Mouse (Mus musculus) lung, postnatal 0 days (tissue): ENCODE results near the gene Olfr1477. TPM values are rescaled to one million over a fixed set of nuclear protein-coding genes. Genes with fewer than 3 reads are reported as not detected.
"Not testable (repeated sequence)": the region's sequence is repeated elsewhere in the genome, so short reads cannot be mapped to it uniquely, and the experiment has no call there.

Source experiments
- ATAC-seq: fragments of 200-750 bp; cut with Nextera tagmentation; 2 replicates; pipeline ENCODE4 v1.8.0; 2017; ENCODE audit warnings: moderate library complexity
- DNase-seq: peaks from one replicate; pipeline ENCODE4 v3.0.0-alpha.2; 2016; ENCODE audit warnings: low spot score
- H3K27ac ChIP-seq: fragments of 300-500 bp; sonication (generic); 2 replicates; pipeline ENCODE4 v1.5.1; 2014; ENCODE audit warnings: antibody characterized with exemption, mild to moderate bottlenecking, low read length, mixed read lengths
- H3K27me3 ChIP-seq: fragments of 300-500 bp; sonication (generic); replicated peaks from 2 replicates; pipeline ENCODE4 v1.6.1; 2014; ENCODE audit warnings: low read length, mixed read lengths; ENCODE audit not compliant: insufficient read depth
- H3K36me3 ChIP-seq: fragments of 300-500 bp; sonication (generic); 2 replicates; pipeline ENCODE4 v1.6.1; 2014; ENCODE audit warnings: low read length, mixed read lengths; ENCODE audit not compliant: insufficient read depth
- H3K4me1 ChIP-seq: fragments of 300-500 bp; sonication (generic); 2 replicates; pipeline ENCODE4 v1.6.1; 2014; ENCODE audit warnings: antibody characterized with exemption, low read depth, low read length, mixed read lengths; ENCODE audit not compliant: insufficient read depth
- H3K4me2 ChIP-seq: fragments of 300-500 bp; sonication (generic); replicated peaks from 2 replicates; pipeline ENCODE4 v1.6.1; 2014; ENCODE audit warnings: low read depth, mild to moderate bottlenecking, low read length, moderate library complexity, mixed read lengths
- H3K4me3 ChIP-seq: fragments of 300-500 bp; sonication (generic); 2 replicates; pipeline ENCODE4 v1.5.1; 2014; ENCODE audit warnings: low read depth, low read length
- H3K9ac ChIP-seq: fragments of 300-500 bp; sonication (generic); replicated peaks from 2 replicates; pipeline ENCODE4 v1.6.1; 2014; ENCODE audit warnings: low read depth, mild to moderate bottlenecking
- H3K9me3 ChIP-seq: fragments of 300-500 bp; sonication (generic); 2 replicates; pipeline ENCODE4 v1.6.1; 2016; ENCODE audit warnings: low read length, mixed read lengths
- CTCF ChIP-seq: IDR thresholded peaks from 2 replicates; pipeline ENCODE4 v1.5.1; 2016; ENCODE audit warnings: antibody characterized with exemption, mild to moderate bottlenecking
- EP300 ChIP-seq: IDR thresholded peaks from 2 replicates; pipeline ENCODE4 v1.6.1; 2016; ENCODE audit warnings: antibody characterized with exemption, mild to moderate bottlenecking, control low read depth
- WGBS: fragments of 180-500 bp; shearing (Covaris S2); extraction: QIAGEN DNeasy Blood & Tissue Kit; methylation state at CpG from one replicate; pipeline ENCODE4 v1.1.7; 2014; 5-methylcytosine and 5-hydroxymethylcytosine counted together
- polyA plus RNA-seq: library from polyadenylated mRNA; unstranded; fragments of >200 nt; fragmentation: Nextera tagmentation; extraction: Ambion mirVana; gene quantifications from 2 replicates; pipeline ENCODE4 v1.2.1, GENCODE M21; 2015

Gene Olfr1477
- polyA plus RNA-seq: not detected in 2 replicates

DNA sequence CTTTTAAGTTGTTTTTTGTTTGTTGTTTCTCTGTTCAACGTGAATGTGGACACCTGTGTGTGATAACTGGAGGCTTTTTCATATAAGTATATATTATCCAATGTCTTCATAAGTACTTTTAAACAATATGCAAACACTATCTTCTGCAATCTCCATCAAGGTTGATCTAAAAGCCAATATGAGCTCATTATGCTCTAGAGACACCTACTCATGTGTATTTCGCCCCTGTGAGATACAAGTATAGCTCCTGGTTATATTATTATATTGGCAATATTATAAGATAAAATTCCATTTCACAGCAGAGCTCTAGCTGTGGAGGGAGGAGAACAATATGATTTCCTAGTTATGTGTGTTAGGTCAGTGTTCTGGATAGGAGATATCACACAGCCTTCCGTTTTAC is at the start of gene Olfr1477:
Gene Olfr1477, plus strand, starts transcription at position 301 of the 400 bp plus-strand sequence.
- ATAC-seq (no peak), DNase-seq (no peak)
- Histone ChIP-seq H3K36me3 (no peaks in the 10 kb centered on the region), H3K4me1 (no peaks in the 10 kb centered on the region), H3K9me3 (no peaks in the 10 kb centered on the region), H3K4me3 (no peak within 1 kb of the TSS), H3K27me3 (no peaks in the 10 kb centered on the region), H3K9ac (no peak within 1 kb of the TSS), H3K27ac (no peak within 1 kb of the TSS), H3K4me2 (no peak within 1 kb of the TSS)
- TF ChIP-seq EP300: no peak
- TF ChIP-seq CTCF: no peak
- 53% methylated on average over 3 of the region's 3 CpGs for WGBS

DNA sequence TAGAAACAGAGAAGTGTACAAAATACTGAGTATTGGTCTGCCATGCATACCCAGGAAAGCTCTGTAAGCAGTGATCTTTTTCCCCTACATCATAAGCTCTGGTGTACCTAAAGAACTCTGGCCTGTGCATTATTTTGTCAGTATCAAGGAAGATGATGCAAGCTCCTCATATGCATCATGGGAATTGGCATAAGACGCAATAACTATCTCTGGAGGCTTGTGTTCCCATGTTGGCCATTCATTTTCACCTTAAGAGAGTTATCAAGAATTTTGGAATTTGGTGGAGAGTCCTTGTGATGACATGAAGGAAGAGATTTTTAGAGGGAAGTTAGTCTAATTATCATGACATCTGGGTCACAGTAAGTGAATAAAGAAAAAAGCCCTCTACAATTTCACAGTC is 44.4 kb upstream of the Olfr1477 start, which contains the start of gene Olfr1472:
Gene Olfr1472, minus strand, starts transcription at position 101 of the 400 bp plus-strand sequence.
- no peak for DNase-seq
- no peaks in the 10 kb centered on the region for H3K36me3 ChIP-seq
- no peaks in the 10 kb centered on the region for H3K27me3 ChIP-seq
- no peak within 1 kb of the TSS for H3K4me2 ChIP-seq
- WGBS: 73% methylated on average over 1 of the region's 1 CpGs
- no peak within 1 kb of the TSS for H3K27ac ChIP-seq
- TF ChIP-seq CTCF: no peak
- no peak for TF ChIP-seq EP300
- ATAC-seq: no peak
- H3K4me3 ChIP-seq: no peak within 1 kb of the TSS
- H3K4me1 ChIP-seq: no peaks in the 10 kb centered on the region
- no peaks in the 10 kb centered on the region for H3K9me3 ChIP-seq
- no peak within 1 kb of the TSS for H3K9ac ChIP-seq

DNA sequence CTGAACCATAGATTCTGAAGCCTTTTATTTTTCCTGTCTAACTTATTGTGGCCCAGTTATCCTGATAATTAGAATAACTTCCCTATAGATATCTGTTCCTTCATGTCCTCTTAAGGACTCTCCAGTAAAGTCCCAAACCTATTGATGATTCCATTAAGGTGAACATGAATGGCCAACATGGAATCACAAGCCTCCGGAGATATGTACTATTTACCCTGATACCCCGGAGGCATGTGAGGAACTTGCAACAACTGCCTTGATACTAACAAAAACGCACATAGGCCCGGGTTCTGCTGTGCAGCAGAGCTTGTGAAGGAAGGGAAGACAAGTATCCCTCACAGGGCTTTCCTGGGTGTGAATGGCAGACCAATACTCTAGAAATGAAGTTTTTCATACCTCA is 31.1 kb upstream of the Olfr1477 start, which contains the start of gene Olfr1474:
Gene Olfr1474, plus strand, starts transcription at position 301 of the 400 bp plus-strand sequence.
- H3K4me3 ChIP-seq, H3K9me3 ChIP-seq, H3K4me2 ChIP-seq, H3K4me1 ChIP-seq, H3K9ac ChIP-seq, ATAC-seq, H3K36me3 ChIP-seq, DNase-seq, H3K27me3 ChIP-seq, H3K27ac ChIP-seq: not testable (repeated sequence)
- WGBS: 63% methylated on average over 4 of the region's 4 CpGs

DNA sequence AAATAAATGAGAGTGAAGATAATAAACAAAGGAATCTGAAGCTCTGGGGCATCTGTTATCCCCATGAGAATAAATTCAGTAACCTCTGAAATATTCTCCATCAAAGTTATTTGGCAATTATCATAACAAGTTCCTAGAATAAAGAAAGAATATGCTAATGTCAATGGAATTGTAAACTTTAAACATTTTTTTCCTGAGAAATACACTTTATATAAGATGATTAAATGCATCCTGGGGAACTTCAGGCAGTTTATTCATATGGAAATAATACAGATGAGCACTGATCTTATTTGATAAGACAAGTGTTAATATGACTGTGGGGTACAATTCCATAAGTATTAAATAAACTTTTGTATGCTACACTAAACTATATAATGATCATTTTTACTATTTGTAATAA is 20.2 kb upstream of the Olfr1477 start, which contains the start of gene Olfr1475:
Gene Olfr1475, minus strand, starts transcription at position 101 of the 400 bp plus-strand sequence.
- no peak for ATAC-seq

DNA sequence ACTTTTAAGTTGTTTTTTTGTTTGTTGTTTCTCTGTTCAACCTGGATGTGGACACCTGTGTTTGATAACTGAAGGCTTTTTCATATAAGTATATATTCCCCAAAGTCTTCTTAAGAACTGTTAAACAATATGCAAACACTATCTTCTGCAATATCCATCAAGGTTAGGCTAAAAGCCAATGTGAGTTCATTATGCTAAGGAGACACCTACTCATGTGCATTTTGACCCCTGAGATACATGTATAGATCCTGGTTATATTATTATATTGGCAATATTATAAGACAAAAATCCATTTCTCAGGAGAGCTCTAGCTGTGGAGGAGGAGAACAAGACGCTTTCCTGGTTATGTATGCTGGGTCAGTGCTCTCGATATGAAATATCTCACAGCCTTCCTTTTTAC is 27.3 kb downstream of the Olfr1477 start, which contains the start of gene Olfr1480:
Gene Olfr1480, plus strand, starts transcription at position 301 of the 400 bp plus-strand sequence.
- H3K27me3 ChIP-seq: no peaks in the 10 kb centered on the region
- no peak within 1 kb of the TSS for H3K9ac ChIP-seq
- no peak within 1 kb of the TSS for H3K27ac ChIP-seq
- no peak for ATAC-seq
- no peaks in the 10 kb centered on the region for H3K36me3 ChIP-seq
- no peaks in the 10 kb centered on the region for H3K4me1 ChIP-seq
- H3K9me3 ChIP-seq: 0 out of 2 replicates have a peak, but pooled peaks cover 2% of the 10 kb centered on the region
- DNase-seq: no peak
- TF ChIP-seq EP300: no peak
- TF ChIP-seq CTCF: no peak
- H3K4me2 ChIP-seq: no peak within 1 kb of the TSS
- H3K4me3 ChIP-seq: no peak within 1 kb of the TSS
- WGBS: 73% methylated on average over 2 of the region's 2 CpGs

More for the DNA sequence above, 20.2 kb upstream of the Olfr1477 start, which contains the start of gene Olfr1475:
- no peak for DNase-seq
- TF ChIP-seq EP300: no peak
- no peak for TF ChIP-seq CTCF
- no peak within 1 kb of the TSS for H3K27ac ChIP-seq
- no peak within 1 kb of the TSS for H3K9ac ChIP-seq
- H3K4me2 ChIP-seq: no peak within 1 kb of the TSS
- H3K4me1 ChIP-seq: no peaks in the 10 kb centered on the region
- no peaks in the 10 kb centered on the region for H3K27me3 ChIP-seq
- H3K9me3 ChIP-seq: no peaks in the 10 kb centered on the region
- no peaks in the 10 kb centered on the region for H3K36me3 ChIP-seq
- H3K4me3 ChIP-seq: no peak within 1 kb of the TSS

Other genes starting within 250 kb of the Olfr1477 start
- not detected in 2 replicates for gene Olfr1465, start 185.0 kb upstream of the Olfr1477 start, polyA plus RNA-seq
- not detected in 2 replicates for gene Olfr1466, start 161.7 kb upstream of the Olfr1477 start, polyA plus RNA-seq
- gene Olfr1467, start 138.3 kb upstream of the Olfr1477 start, polyA plus RNA-seq: not detected in 2 replicates
- gene Olfr1469, start 92.7 kb upstream of the Olfr1477 start, polyA plus RNA-seq: not detected in 2 replicates
- gene Olfr1471, start 57.1 kb upstream of the Olfr1477 start, polyA plus RNA-seq: not detected in 2 replicates
- not detected in 2 replicates for gene Olfr1472, start 44.5 kb upstream of the Olfr1477 start, polyA plus RNA-seq
- gene Olfr1474, start 31.0 kb upstream of the Olfr1477 start, polyA plus RNA-seq: not detected in 2 replicates
- gene Olfr1475, start 20.4 kb upstream of the Olfr1477 start, polyA plus RNA-seq: not detected in 2 replicates
- not detected in 2 replicates for gene Olfr1480, start 27.4 kb downstream of the Olfr1477 start, polyA plus RNA-seq
- not detected in 2 replicates for gene Olfr1484, start 83.0 kb downstream of the Olfr1477 start, polyA plus RNA-seq
- gene Olfr1487, start 116.8 kb downstream of the Olfr1477 start, polyA plus RNA-seq: not detected in 2 replicates
- not detected in 2 replicates for gene Olfr1489, start 131.1 kb downstream of the Olfr1477 start, polyA plus RNA-seq
- not detected in 2 replicates for gene Olfr1490, start 150.5 kb downstream of the Olfr1477 start, polyA plus RNA-seq
- gene Olfr1491, start 196.7 kb downstream of the Olfr1477 start, polyA plus RNA-seq: not detected in 2 replicates
- gene Olfr1493-ps1, start 222.7 kb downstream of the Olfr1477 start, polyA plus RNA-seq: not detected in 2 replicates
- not detected in 2 replicates for gene Olfr1494, start 239.2 kb downstream of the Olfr1477 start, polyA plus RNA-seq